Mouse (Mus musculus) hindbrain, embryonic 14.5 days (tissue): ENCODE results near the gene Kcnip2. TPM values are rescaled to one million over a fixed set of nuclear protein-coding genes. Genes with fewer than 3 reads are reported as not detected.
A peak's percentile ranks its signal among the peaks of the same experiment; 100 is the strongest.

ENCODE experiments used
- ATAC-seq: fragments of 200-750 bp; cut with Nextera tagmentation; 2 replicates; pipeline ENCODE4 v1.8.0; 2017; ENCODE audit warnings: moderate number of reproducible peaks, mild to moderate bottlenecking, moderate TSS enrichment, moderate library complexity; ENCODE audit not compliant: low FRiP score
- DNase-seq: peaks from one replicate; pipeline ENCODE4 v3.0.0-alpha.2; 2015; ENCODE audit warnings: low spot score
- H3K27ac ChIP-seq: fragments of 300-500 bp; sonication (generic); 2 replicates; pipeline ENCODE4 v1.5.1; 2014; ENCODE audit warnings: mild to moderate bottlenecking, moderate library complexity
- H3K27me3 ChIP-seq: fragments of 300-500 bp; sonication (generic); 2 replicates; pipeline ENCODE4 v1.6.1; 2014; ENCODE audit warnings: mild to moderate bottlenecking, low read length, mixed read lengths; ENCODE audit not compliant: control insufficient read depth, insufficient read depth
- H3K36me3 ChIP-seq: fragments of 300-500 bp; sonication (generic); replicated peaks from 2 replicates; pipeline ENCODE4 v1.6.1; 2014; ENCODE audit not compliant: control insufficient read depth, insufficient read depth
- H3K4me1 ChIP-seq: fragments of 300-500 bp; sonication (generic); replicated peaks from 2 replicates; pipeline ENCODE4 v1.6.1; 2014; ENCODE audit warnings: antibody characterized with exemption, low read length, mixed read lengths; ENCODE audit not compliant: control insufficient read depth, insufficient read depth
- H3K4me2 ChIP-seq: fragments of 300-500 bp; sonication (generic); replicated peaks from 2 replicates; pipeline ENCODE4 v1.6.1; 2014; ENCODE audit warnings: mild to moderate bottlenecking, moderate library complexity
- H3K4me3 ChIP-seq: fragments of 300-500 bp; sonication (generic); replicated peaks from 2 replicates; pipeline ENCODE4 v1.5.1; 2014; ENCODE audit warnings: mild to moderate bottlenecking, low read length
- H3K9ac ChIP-seq: fragments of 300-500 bp; sonication (generic); 2 replicates; pipeline ENCODE4 v1.6.1; 2014
- H3K9me3 ChIP-seq: fragments of 300-500 bp; sonication (generic); 2 replicates; pipeline ENCODE4 v1.6.1; 2016; ENCODE audit warnings: low read length; ENCODE audit not compliant: control insufficient read depth
- WGBS: fragments of 180-500 bp; shearing (Covaris S2); extraction: QIAGEN DNeasy Blood & Tissue Kit; methylation state at CpG from one replicate; pipeline ENCODE4 v1.1.7; 2014; 5-methylcytosine and 5-hydroxymethylcytosine counted together
- polyA plus RNA-seq: library from polyadenylated mRNA; unstranded; fragments of >200 nt; fragmentation: Nextera tagmentation; extraction: Ambion mirVana; gene quantifications from 2 replicates; pipeline ENCODE4 v1.2.1, GENCODE M21; 2014

Kcnip2 gene
- 14.1 and 17.6 TPM in 2 replicates for polyA plus RNA-seq

DNA sequence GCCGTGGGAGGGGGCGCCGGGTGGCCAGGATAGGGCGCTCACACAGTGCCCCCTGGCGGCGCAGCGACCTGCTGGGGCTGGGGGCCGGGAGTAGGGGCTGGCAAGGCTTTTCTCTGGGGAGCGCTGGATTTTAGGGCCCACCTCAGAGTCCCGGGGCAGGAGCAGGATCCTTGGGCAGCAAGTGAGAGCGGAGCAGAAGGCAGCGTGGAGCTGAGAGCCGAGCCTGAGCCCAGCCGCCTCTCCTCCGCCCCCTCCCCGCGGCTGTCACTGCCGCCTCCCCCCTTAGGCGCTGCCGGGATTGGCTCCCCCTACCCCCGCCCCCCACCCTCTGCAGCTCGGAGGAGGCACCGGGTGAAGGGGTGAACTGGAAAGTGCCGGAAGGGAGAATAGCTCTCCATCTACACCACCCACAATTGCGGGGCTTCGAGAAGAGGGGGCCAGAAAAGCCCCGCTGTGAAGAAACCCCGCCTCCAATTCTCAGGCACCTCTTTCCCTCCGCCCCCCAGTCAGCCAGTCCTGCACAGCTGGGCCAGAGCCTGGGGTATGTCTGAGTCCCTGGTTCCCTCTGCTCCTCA, at the start of gene Kcnip2:
Kcnip2 (minus strand) TSS at position 231 of the 575 bp plus-strand sequence.
- peak; percentile 38; the same call in 1 of the 2 replicates for ATAC-seq
- no peak within 1 kb of the TSS for H3K27ac ChIP-seq
- peak within 1 kb of the TSS; percentile 90 for H3K4me2 ChIP-seq
- no peaks in the 10 kb centered on the region for H3K36me3 ChIP-seq
- peak; percentile 32 for DNase-seq
- no peaks in the 10 kb centered on the region for H3K9me3 ChIP-seq
- H3K4me3 ChIP-seq, result peak within 1 kb of the TSS; percentile 39
- H3K4me1 ChIP-seq, result peaks cover 32% of the 10 kb centered on the region
- peak within 1 kb of the TSS; percentile 66 for H3K9ac ChIP-seq
- no peaks in the 10 kb centered on the region; the same call in 1 of the 2 replicates for H3K27me3 ChIP-seq
- WGBS, result under 1% methylated on average over 21 of the region's 29 CpGs

DNA sequence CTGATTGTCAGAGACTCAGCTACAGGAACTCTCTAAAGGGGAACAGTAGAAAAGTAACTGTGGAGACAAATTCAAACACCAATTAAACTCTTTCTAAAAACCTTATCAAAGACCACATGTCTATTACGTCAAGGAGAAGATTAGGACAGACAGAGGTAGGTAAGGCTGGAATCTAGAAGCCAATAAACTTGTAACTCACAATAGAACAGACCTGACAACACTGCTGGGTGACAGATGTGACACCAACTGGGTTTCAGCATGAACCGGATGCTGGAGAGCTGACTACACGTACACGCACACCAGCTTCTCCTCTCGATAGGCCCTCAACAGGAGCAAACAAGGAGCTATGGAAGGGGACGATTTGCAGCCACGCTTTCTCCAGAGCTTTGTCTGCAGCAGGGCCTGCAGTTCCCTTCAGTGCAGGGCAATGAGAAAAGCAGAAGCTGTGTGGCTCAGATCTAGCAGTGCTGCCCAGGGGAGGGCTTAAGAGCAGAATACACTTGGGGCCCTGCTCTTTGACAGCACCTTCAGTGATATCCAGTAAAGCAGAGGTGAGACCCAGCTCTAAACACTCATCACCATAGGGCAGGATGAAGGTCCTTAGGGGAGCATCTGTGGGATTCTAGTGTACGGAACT, 39.5 kb upstream of the Kcnip2 start:
- 59% methylated on average over 8 of the region's 8 CpGs for WGBS
- Histone ChIP-seq H3K4me2 (no peak overlapping the region), H3K4me1 (no peaks in the 10 kb centered on the region), H3K27me3 (no peaks in the 10 kb centered on the region), H3K9me3 (no peaks in the 10 kb centered on the region), H3K9ac (no peak overlapping the region; the same call in 1 of the 2 replicates), H3K27ac (no peak overlapping the region), H3K4me3 (no peak overlapping the region), H3K36me3 (no peaks in the 10 kb centered on the region)
- DNase-seq (no peak), ATAC-seq (no peak)

DNA sequence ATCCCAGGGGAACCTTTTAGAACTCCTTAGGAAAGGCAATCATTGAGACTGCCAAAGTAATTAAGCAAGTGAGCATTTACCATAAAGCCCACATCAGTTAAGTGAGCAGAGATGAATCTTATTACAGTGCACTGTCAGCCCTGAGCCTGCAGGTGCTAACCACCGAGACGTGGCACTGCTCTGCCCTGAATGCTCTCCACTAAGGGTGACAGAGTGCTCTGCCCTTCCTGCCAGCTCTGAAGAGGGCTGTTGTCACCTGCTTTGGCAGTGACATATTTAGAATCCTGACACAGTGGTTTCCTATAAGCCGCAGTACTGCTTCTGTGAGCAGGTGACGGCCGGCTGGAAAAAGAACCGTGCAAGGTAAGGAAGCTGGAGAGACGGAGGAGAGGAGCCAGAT, 38.7 kb upstream of the Kcnip2 start:
- ATAC-seq (no peak), DNase-seq (no peak)
- Histone ChIP-seq H3K4me3 (no peak overlapping the region), H3K36me3 (no peaks in the 10 kb centered on the region), H3K27me3 (no peaks in the 10 kb centered on the region), H3K4me2 (no peak overlapping the region), H3K9me3 (no peaks in the 10 kb centered on the region), H3K27ac (0 out of 2 replicates have a peak overlapping the region, but pooled peaks have one; percentile 14), H3K9ac (no peak overlapping the region), H3K4me1 (no peaks in the 10 kb centered on the region)
- WGBS, result 63% methylated on average over 7 of the region's 7 CpGs

DNA sequence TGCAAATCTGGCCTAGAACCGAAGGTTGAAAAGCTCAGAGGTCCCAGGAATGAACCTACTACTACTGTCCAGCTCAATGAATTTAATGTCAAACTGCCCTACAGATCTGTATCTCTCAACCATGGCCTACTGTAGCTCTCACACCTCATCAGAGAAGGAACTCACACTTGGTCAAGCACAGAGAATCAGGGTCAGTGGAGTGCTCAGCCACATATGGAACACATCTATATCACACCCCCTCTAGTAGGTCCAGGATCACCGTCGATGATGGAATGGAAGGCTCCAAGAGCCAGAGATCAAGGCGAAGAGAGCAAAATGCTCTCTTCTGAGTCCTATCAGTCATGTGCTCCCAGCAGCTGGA, 31.9 kb upstream of the Kcnip2 start:
- Histone ChIP-seq H3K27ac (no peak overlapping the region), H3K9ac (no peak overlapping the region), H3K9me3 (no peaks in the 10 kb centered on the region), H3K4me2 (no peak overlapping the region), H3K27me3 (no peaks in the 10 kb centered on the region), H3K36me3 (no peaks in the 10 kb centered on the region), H3K4me1 (no peaks in the 10 kb centered on the region; the same call in 1 of the 2 replicates), H3K4me3 (no peak overlapping the region)
- ATAC-seq (no peak), DNase-seq (no peak)
- WGBS, result 88% methylated on average over 4 of the region's 4 CpGs

DNA sequence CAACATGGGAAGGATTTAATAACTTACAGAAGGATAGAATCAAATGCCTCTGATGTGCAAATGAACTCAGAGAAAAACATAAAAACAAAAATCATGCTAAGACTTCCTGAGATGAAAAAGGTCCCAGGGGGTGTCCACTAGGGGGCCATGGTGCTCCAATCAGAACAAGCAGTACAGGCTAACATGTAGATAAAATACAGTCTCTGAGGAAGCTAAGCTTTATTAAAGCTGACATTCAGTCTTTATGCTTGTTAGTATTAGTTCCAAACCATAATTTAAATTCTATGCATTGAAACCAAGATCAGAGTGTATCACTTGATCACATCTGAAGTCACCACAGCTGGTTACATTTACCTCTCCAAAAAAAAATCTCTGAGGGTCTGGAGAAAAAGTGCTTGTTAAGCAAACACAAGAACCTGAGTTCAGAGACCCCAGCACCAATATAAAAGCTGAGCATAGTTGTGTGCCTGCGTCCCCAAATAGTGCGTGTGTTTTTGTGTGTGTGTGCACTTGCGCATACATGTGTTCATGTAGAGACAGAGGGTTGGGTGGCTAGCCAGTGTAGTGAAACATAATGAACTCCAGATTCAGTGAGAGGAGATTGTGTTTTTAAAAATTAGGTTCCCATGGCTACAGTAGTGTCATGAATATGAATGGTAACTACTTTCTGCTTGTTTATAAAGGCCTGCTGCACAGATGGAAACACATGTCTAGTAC, 31.3 kb upstream of the Kcnip2 start:
- no peak overlapping the region for H3K27ac ChIP-seq
- H3K27me3 ChIP-seq, result no peaks in the 10 kb centered on the region
- no peak overlapping the region for H3K9ac ChIP-seq
- H3K36me3 ChIP-seq, result no peaks in the 10 kb centered on the region
- no peak overlapping the region for H3K4me3 ChIP-seq
- DNase-seq (no peak), ATAC-seq (no peak)
- WGBS, result 90% methylated on average over 3 of the region's 3 CpGs
- no peak overlapping the region for H3K4me2 ChIP-seq
- H3K4me1 ChIP-seq, result no peaks in the 10 kb centered on the region; the same call in 1 of the 2 replicates
- no peaks in the 10 kb centered on the region for H3K9me3 ChIP-seq

DNA sequence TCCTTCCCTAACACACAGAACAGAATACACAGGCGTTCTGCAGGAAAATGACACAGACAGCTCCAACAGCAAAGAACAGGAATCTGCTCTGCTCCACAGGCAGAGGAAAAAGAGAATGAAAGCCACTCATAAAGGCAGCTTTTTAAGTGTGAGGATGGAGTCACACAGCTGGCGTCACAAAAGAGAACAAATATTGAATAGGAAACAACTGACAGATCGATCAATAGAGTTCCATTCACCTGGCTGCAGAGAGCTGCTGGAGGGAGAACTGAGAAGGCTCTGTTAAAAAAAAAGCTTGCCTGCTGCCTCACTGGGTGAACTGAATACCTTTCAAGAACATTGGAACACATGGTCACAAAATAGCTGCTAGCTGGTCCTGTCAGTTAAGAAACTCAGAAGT, 28.3 kb upstream of the Kcnip2 start:
- H3K9ac ChIP-seq, result no peak overlapping the region
- no peak overlapping the region for H3K27ac ChIP-seq
- H3K36me3 ChIP-seq, result no peaks in the 10 kb centered on the region
- no peaks in the 10 kb centered on the region for H3K9me3 ChIP-seq
- H3K4me2 ChIP-seq, result no peak overlapping the region
- H3K27me3 ChIP-seq, result no peaks in the 10 kb centered on the region
- 18% methylated on average over 3 of the region's 3 CpGs for WGBS
- DNase-seq, result no peak
- H3K4me3 ChIP-seq, result no peak overlapping the region
- H3K4me1 ChIP-seq, result no peaks in the 10 kb centered on the region; the same call in 1 of the 2 replicates
- no peak for ATAC-seq

DNA sequence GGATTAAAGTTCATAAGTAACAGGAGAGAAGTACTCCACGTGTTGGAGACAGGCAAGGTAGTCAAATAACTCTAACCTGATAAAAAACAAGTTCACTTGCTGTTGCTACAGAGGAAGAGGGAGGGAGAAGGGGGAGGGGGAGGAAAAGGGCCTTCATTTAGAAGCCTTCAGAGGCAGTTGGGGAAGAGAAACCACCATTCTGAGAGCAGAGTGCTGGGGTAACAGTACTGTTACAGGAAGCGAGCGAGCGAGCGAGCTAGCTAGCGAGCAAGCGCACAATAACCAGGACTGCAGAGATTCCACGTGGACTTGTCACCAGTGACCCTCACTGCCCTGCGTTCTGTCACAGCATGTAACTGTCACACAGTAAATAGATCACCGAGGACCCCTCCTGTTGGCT, 27.6 kb upstream of the Kcnip2 start:
- WGBS, result 30% methylated on average over 10 of the region's 10 CpGs
- DNase-seq (no peak), ATAC-seq (no peak)
- Histone ChIP-seq H3K4me3 (no peak overlapping the region), H3K27me3 (no peaks in the 10 kb centered on the region), H3K9me3 (no peaks in the 10 kb centered on the region), H3K36me3 (no peaks in the 10 kb centered on the region), H3K27ac (no peak overlapping the region), H3K9ac (no peak overlapping the region; the same call in 1 of the 2 replicates), H3K4me2 (no peak overlapping the region), H3K4me1 (no peaks in the 10 kb centered on the region; the same call in 1 of the 2 replicates)

DNA sequence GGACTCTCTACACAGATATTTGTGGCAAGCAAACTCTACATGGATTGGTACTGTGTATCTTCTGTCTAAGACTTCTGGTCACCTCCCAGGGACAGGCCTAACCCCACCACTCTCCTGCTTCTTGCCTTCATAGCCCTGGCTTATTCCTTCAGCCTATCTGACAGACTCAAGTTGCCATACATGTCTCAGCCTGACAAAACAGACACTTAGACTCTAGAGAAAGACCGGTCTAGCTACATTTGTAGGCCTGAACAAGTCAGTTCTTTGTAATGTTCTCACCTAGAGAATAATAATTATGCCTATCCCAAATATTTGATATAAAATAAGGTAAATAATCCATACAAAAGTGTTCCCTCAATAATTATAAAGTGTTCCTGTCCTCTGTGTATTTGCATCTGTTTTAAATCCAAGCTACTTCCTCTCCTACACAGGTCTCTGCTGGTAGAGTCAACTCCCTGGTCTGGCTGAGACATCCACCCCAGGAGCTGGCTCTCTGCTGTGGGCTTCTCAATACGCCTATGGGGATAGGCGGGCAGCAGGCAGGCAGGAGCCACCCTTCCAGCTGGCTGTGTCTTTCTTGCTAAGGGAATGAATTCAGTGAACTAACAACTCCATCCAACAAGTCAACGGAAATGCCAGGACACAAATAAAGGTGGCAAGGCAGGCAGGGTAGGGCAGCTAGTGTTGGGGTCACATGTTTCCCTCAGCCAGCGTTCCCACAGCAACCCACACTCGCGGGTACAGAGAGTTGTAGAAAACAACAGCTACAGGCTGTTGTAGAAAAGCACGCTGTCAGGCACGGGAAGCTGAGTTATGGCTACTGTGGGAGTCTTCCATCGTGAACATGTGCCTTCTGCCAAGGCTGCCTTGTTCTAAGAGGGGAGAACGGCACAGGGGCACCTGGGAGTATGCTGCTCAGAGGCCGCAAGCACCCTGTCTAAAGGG, 21.5 kb upstream of the Kcnip2 start:
- no peak overlapping the region for H3K9ac ChIP-seq
- H3K36me3 ChIP-seq, result no peaks in the 10 kb centered on the region
- H3K4me3 ChIP-seq, result no peak overlapping the region
- no peaks in the 10 kb centered on the region for H3K4me1 ChIP-seq
- no peaks in the 10 kb centered on the region for H3K9me3 ChIP-seq
- no peak overlapping the region for H3K4me2 ChIP-seq
- no peaks in the 10 kb centered on the region for H3K27me3 ChIP-seq
- no peak for ATAC-seq
- no peak overlapping the region for H3K27ac ChIP-seq
- no peak for DNase-seq
- WGBS, result 68% methylated on average over 12 of the region's 12 CpGs
